Mouse (Mus musculus): ENCODE measurements around the gene Rxfp2. TPM values are rescaled to one million over a fixed set of nuclear protein-coding genes. Genes with fewer than 3 reads are reported as not detected.

The Rxfp2 gene
- total and polyA plus RNA-seq, 2 experiments, result not detected

DNA sequence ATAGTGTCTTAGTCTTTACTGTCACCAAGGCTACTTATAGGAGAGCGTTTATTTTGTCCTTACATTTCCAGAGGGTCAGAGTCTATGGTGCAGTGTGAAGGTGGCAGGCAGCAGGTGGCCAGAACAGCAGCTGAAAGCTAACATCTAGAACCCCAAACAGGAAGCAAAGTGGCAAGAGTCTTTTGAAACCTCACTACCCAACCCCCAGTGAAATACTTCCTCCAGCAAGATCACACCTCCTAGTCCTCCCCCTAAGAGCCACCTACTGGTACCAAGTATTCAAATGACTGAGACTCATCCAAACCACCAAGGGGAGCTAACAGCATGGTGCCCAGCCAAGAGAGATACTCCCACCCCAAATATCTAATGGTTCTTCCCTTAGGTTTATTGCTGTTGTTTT is 36.8 kb downstream of the Rxfp2 start:
- WGBS, result 65% methylated on average over 1 of the region's 1 CpGs
- no peak overlapping the region for H3K4me3 ChIP-seq (ENCODE audit: insufficient read depth, low read depth, low read length)
- H3K79me2 ChIP-seq (ENCODE audit: control insufficient read depth, insufficient read depth, low read length), result no peaks in the 10 kb centered on the region
- no peaks in the 10 kb centered on the region for H3K36me3 ChIP-seq (ENCODE audit: control insufficient read depth, insufficient read depth, low read length)
- H3K4me1 ChIP-seq (ENCODE audit: control insufficient read depth, insufficient read depth, low read length), result no peaks in the 10 kb centered on the region
- no peak overlapping the region for H3K9ac ChIP-seq (ENCODE audit: low read depth, low read length)
- H3K27me3 ChIP-seq (ENCODE audit: control insufficient read depth, insufficient read depth, low read length), result no peaks in the 10 kb centered on the region
- DNase-seq (ENCODE audit: extremely low read depth, low read depth, low spot score), result no peak
- TF ChIP-seq POLR2A (IDR thresholded peaks at IDR 0.05; ENCODE audit: extremely low read depth, insufficient read depth, low read length) (no peak), CTCF (IDR thresholded peaks at IDR 0.05; ENCODE audit: low read depth, low read length) (no peak)
- H3K27ac ChIP-seq (replicated peaks; ENCODE audit: insufficient read depth, low read depth, low read length), result no peak overlapping the region

DNA sequence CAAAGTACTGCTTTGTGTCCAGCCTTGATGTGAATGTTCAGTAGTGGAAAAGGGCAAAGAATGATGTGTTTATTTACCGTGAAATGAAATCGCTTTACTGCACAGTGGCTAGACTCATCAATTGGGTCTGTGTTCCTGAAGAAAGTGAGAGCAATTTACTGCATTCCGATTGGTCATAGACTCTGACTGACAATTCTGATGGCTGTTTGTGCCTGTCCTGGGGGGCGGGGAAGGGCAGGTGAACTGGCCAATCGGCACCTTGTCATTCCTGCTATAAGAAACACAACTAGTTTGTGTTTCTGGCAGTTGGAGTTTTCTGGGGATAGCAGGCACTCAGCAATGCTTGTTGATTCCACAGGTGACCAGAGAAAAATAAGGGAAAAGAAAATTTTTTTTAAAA is 37.6 kb downstream of the Rxfp2 start:
- H3K9ac ChIP-seq (ENCODE audit: low read depth, low read length), result no peak overlapping the region
- H3K4me1 ChIP-seq (ENCODE audit: control insufficient read depth, insufficient read depth, low read length), result no peaks in the 10 kb centered on the region
- no peaks in the 10 kb centered on the region for H3K27me3 ChIP-seq (ENCODE audit: control insufficient read depth, insufficient read depth, low read length)
- no peaks in the 10 kb centered on the region for H3K36me3 ChIP-seq (ENCODE audit: control insufficient read depth, insufficient read depth, low read length)
- 79% methylated on average over 5 of the region's 5 CpGs for WGBS
- no peak overlapping the region for H3K4me3 ChIP-seq (ENCODE audit: insufficient read depth, low read depth, low read length)
- no peak overlapping the region for H3K27ac ChIP-seq (replicated peaks; ENCODE audit: insufficient read depth, low read depth, low read length)
- no peak for TF ChIP-seq CTCF (IDR thresholded peaks at IDR 0.05; ENCODE audit: low read depth, low read length)
- no peak for TF ChIP-seq POLR2A (IDR thresholded peaks at IDR 0.05; ENCODE audit: extremely low read depth, insufficient read depth, low read length)
- no peak for DNase-seq (ENCODE audit: extremely low read depth, low read depth, low spot score)
- no peaks in the 10 kb centered on the region for H3K79me2 ChIP-seq (ENCODE audit: control insufficient read depth, insufficient read depth, low read length)

DNA sequence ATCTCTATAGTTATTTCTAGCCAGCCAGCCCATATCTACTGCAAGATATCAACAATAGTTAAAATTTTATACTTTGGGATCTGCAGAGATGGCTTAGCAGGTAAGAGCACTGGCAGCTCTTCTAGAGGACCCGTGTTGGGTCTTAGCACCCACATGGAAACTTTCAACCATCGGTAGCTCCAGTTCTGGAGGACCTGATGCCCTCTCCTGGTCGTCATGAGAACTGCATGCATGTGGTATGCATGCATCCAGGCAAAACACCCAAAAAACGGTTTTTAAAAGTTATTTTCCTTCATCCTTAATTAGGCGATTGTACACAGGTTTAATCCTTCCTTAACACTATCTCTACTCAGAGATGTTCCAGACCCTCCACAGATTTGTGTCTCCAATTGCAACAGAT is 40.4 kb downstream of the Rxfp2 start:
- no peak overlapping the region for H3K9ac ChIP-seq (ENCODE audit: low read depth, low read length)
- 85% methylated on average over 5 of the region's 5 CpGs for WGBS
- DNase-seq (ENCODE audit: extremely low read depth, low read depth, low spot score), result no peak
- no peak for TF ChIP-seq POLR2A (IDR thresholded peaks at IDR 0.05; ENCODE audit: extremely low read depth, insufficient read depth, low read length)
- no peak; the same call in 1 of the 2 replicates for TF ChIP-seq CTCF (IDR thresholded peaks at IDR 0.05; ENCODE audit: low read depth, low read length)
- H3K4me3 ChIP-seq (ENCODE audit: insufficient read depth, low read depth, low read length), result no peak overlapping the region
- H3K27ac ChIP-seq (replicated peaks; ENCODE audit: insufficient read depth, low read depth, low read length), result no peak overlapping the region
- no peaks in the 10 kb centered on the region for H3K79me2 ChIP-seq (ENCODE audit: control insufficient read depth, insufficient read depth, low read length)
- H3K4me1 ChIP-seq (ENCODE audit: control insufficient read depth, insufficient read depth, low read length), result no peaks in the 10 kb centered on the region
- no peaks in the 10 kb centered on the region for H3K36me3 ChIP-seq (ENCODE audit: control insufficient read depth, insufficient read depth, low read length)
- H3K27me3 ChIP-seq (ENCODE audit: control insufficient read depth, insufficient read depth, low read length), result no peaks in the 10 kb centered on the region

DNA sequence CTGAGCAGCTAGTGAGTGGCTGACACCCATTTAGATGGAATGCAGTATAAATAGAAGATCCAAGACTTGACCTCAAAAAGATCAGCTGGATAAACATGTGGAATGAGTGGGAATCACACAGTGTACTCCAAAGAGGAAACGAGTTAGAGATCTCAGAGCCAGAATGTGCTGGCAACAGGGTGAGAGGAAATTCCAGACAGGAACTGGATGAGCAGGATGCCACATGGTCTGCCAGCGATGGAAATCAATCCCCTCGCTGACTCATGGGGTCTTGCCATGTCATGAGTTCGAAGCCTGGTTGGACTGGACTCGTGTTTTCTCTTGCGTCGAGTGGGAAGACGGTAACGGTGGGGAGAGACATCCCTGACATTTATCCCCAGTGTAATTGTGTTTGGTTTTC is 41.0 kb downstream of the Rxfp2 start:
- Histone ChIP-seq H3K4me1 (ENCODE audit: control insufficient read depth, insufficient read depth, low read length) (no peaks in the 10 kb centered on the region), H3K36me3 (ENCODE audit: control insufficient read depth, insufficient read depth, low read length) (no peaks in the 10 kb centered on the region), H3K27ac (replicated peaks; ENCODE audit: insufficient read depth, low read depth, low read length) (no peak overlapping the region), H3K27me3 (ENCODE audit: control insufficient read depth, insufficient read depth, low read length) (no peaks in the 10 kb centered on the region), H3K79me2 (ENCODE audit: control insufficient read depth, insufficient read depth, low read length) (no peaks in the 10 kb centered on the region), H3K9ac (ENCODE audit: low read depth, low read length) (no peak overlapping the region), H3K4me3 (ENCODE audit: insufficient read depth, low read depth, low read length) (no peak overlapping the region)
- WGBS, result 93% methylated on average over 9 of the region's 9 CpGs
- TF ChIP-seq POLR2A (IDR thresholded peaks at IDR 0.05; ENCODE audit: extremely low read depth, insufficient read depth, low read length) (no peak), CTCF (IDR thresholded peaks at IDR 0.05; ENCODE audit: low read depth, low read length) (no peak)
- no peak for DNase-seq (ENCODE audit: extremely low read depth, low read depth, low spot score)

DNA sequence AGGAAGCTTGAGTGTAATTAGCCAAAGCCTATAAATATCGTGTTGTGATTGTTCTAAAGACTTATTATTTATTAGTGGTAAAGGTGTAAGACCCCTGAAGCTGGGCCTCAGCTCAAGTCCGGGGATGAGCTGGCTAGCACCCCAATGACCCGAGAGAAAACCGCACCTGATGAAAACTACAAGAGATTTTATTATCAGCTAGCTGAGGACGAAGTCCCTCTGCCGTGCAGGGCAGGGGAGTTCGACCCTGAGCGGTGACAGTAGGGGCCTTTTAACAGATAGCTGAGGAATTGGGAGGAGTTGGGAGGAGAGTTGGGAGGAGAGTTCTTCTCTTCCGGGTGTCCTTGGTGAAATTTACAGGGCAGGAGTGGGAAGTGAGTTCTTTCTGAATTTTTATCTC is 42.6 kb downstream of the Rxfp2 start:
- DNase-seq (ENCODE audit: extremely low read depth, low read depth, low spot score), result no peak
- 90% methylated on average over 9 of the region's 9 CpGs for WGBS
- H3K9ac ChIP-seq (ENCODE audit: low read depth, low read length), result no peak overlapping the region
- H3K27ac ChIP-seq (replicated peaks; ENCODE audit: insufficient read depth, low read depth, low read length), result no peak overlapping the region
- TF ChIP-seq POLR2A (IDR thresholded peaks at IDR 0.05; ENCODE audit: extremely low read depth, insufficient read depth, low read length) (no peak), CTCF (IDR thresholded peaks at IDR 0.05; ENCODE audit: low read depth, low read length) (no peak)
- H3K79me2 ChIP-seq (ENCODE audit: control insufficient read depth, insufficient read depth, low read length), result no peaks in the 10 kb centered on the region
- no peak overlapping the region for H3K4me3 ChIP-seq (ENCODE audit: insufficient read depth, low read depth, low read length)
- no peaks in the 10 kb centered on the region for H3K4me1 ChIP-seq (ENCODE audit: control insufficient read depth, insufficient read depth, low read length)
- no peaks in the 10 kb centered on the region for H3K36me3 ChIP-seq (ENCODE audit: control insufficient read depth, insufficient read depth, low read length)
- H3K27me3 ChIP-seq (ENCODE audit: control insufficient read depth, insufficient read depth, low read length), result no peaks in the 10 kb centered on the region

DNA sequence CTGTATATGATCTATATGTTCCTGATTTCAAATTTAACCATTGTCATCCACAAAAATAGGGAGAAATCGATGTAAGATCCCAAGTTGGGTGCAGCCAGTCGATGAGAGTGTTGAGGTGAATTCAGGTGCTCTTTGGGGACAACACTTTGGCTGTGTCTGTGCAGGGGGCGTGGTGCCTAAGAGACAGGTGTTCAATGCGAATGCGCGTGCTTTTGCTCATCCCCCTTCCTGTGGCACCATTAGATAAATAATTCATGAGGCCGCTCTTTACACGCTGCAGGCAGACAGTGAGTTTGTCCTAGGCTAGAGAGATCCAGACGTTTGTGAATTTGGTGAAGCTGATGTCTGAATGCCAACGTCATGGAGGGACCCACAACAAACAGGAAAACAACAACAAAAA is 45.8 kb downstream of the Rxfp2 start:
- Histone ChIP-seq H3K79me2 (ENCODE audit: control insufficient read depth, insufficient read depth, low read length) (no peaks in the 10 kb centered on the region), H3K27me3 (ENCODE audit: control insufficient read depth, insufficient read depth, low read length) (0 out of 2 replicates have a peak, but pooled peaks cover 2% of the 10 kb centered on the region), H3K4me1 (ENCODE audit: control insufficient read depth, insufficient read depth, low read length) (no peaks in the 10 kb centered on the region), H3K36me3 (ENCODE audit: control insufficient read depth, insufficient read depth, low read length) (no peaks in the 10 kb centered on the region), H3K27ac (replicated peaks; ENCODE audit: insufficient read depth, low read depth, low read length) (no peak overlapping the region), H3K4me3 (ENCODE audit: insufficient read depth, low read depth, low read length) (no peak overlapping the region), H3K9ac (ENCODE audit: low read depth, low read length) (no peak overlapping the region)
- no peak for TF ChIP-seq POLR2A (IDR thresholded peaks at IDR 0.05; ENCODE audit: extremely low read depth, insufficient read depth, low read length)
- no peak for TF ChIP-seq CTCF (IDR thresholded peaks at IDR 0.05; ENCODE audit: low read depth, low read length)
- no peak for DNase-seq (ENCODE audit: extremely low read depth, low read depth, low spot score)
- 70% methylated on average over 10 of the region's 10 CpGs for WGBS
